Mouse (Mus musculus) MEL (cell line): Measurements from ENCODE around the gene Epn3.

Source experiments
- CTCF ChIP-seq, 3 experiments: IDR thresholded peaks in 2 of 3; conservative IDR thresholded peaks in 1 of 3; 2 replicates each; pipeline ENCODE4 v1.5.1; 2011 to 2012; ENCODE audit warnings: low read length in 3 of 3, low read depth in 2 of 3, mild to moderate bottlenecking in 2 of 3, improper control_type of control experiment in 1 of 3, inconsistent platforms in 1 of 3, mixed read lengths in 1 of 3, moderate library complexity in 1 of 3; ENCODE audit not compliant: control insufficient read depth in 1 of 3, insufficient read depth in 1 of 3, poor library complexity in 1 of 3, severe bottlenecking in 1 of 3
- ETS1 ChIP-seq: IDR thresholded peaks from 2 replicates; pipeline ENCODE4 v1.6.1; 2012; ENCODE audit warnings: low read depth, mild to moderate bottlenecking, inconsistent platforms, low read length, improper control_type of control experiment, moderate library complexity
- GABPA ChIP-seq: IDR thresholded peaks from 2 replicates; pipeline ENCODE4 v1.6.1; 2012; ENCODE audit warnings: low read depth, mild to moderate bottlenecking, inconsistent platforms, low read length, improper control_type of control experiment, moderate library complexity
- MEF2A ChIP-seq: IDR thresholded peaks from 2 replicates; pipeline ENCODE4 v1.6.1; 2014; ENCODE audit warnings: low read depth, mild to moderate bottlenecking, inconsistent platforms, low read length, improper control_type of control experiment; ENCODE audit not compliant: poor library complexity, insufficient replicate concordance, severe bottlenecking; ENCODE audit errors: extremely low read depth
- POLR2A ChIP-seq, 2 experiments: IDR thresholded peaks; 2 replicates each; pipeline ENCODE4 v1.6.1; 2011 to 2012; ENCODE audit warnings: low read length in 2 of 2, mild to moderate bottlenecking in 2 of 2, control low read depth in 1 of 2, improper control_type of control experiment in 1 of 2, low read depth in 1 of 2, moderate library complexity in 1 of 2; ENCODE audit not compliant: control insufficient read depth in 1 of 2, insufficient read depth in 1 of 2, poor library complexity in 1 of 2
- TCF12 ChIP-seq: IDR thresholded peaks from 2 replicates; pipeline ENCODE4 v1.6.1; 2014; ENCODE audit warnings: low read depth, mild to moderate bottlenecking, inconsistent platforms, low read length, improper control_type of control experiment, moderate library complexity

DNA sequence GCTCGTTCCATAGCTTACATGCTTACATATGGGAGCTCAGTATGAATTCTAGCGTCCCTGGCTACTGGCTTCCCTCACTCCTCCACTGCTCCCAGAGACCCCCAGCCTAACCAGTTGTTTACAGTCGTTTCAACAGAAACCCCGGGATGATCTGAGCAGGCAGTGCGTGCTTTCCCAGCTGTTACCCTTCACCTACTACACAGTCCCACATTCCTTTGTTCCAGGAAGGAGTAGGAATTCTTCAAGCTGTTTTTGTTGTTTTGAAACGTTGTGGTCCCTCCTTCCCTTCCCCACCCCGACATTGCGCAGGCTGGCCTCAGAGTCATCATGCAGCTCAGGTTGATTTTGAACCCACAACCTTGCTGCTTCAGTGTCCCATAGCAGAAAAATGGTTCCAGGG lies 588 bp upstream of the Epn3 start:
- no peak for TF ChIP-seq TCF12
- no peak for TF ChIP-seq GABPA
- TF ChIP-seq POLR2A (IDR thresholded peaks at IDR 0.05; ENCODE audit: control insufficient read depth in 1 of 2, insufficient read depth in 1 of 2, low read depth in 1 of 2, low read length in 2 of 2, poor library complexity in 1 of 2), result no peak
- TF ChIP-seq ETS1, result no peak
- TF ChIP-seq CTCF (IDR thresholded peaks at IDR 0.05 in 2 of 3, conservative IDR thresholded peaks at IDR 0.05 in 1 of 3; ENCODE audit: control insufficient read depth in 1 of 3, insufficient read depth in 1 of 3, low read depth in 2 of 3, low read length in 3 of 3, poor library complexity in 1 of 3, severe bottlenecking in 1 of 3), result no peak
- TF ChIP-seq MEF2A, result no peak
